Mouse (Mus musculus): ENCODE measurements at regions not wholly inside any gene's neighbourhood (a gene's known extent, or its start where the extent isn't known, plus 50 kb on each side); places are given as distances from the start of the nearest gene placed in this dataset.

DNA sequence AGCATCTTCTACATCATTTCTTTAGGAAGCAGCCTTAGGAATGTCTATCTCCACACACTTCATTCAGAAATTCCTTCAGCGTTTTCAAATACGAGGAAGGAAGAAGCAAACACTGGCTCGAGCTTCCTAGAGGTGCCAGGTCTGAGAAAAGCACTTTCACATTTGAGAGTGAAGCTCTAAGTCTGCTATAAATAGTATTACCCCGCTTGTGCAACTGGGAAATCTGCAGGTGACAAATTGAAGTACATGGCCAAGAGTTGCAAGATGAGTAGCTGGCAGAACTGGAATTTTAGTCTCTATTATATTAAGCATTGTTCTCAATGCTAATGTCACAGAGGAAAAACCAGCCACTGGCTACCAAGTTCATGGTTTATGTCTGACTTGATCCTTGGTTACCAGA lies 73.2 kb upstream of the Klf7 start:
- no peak overlapping the region for H3K4me3 ChIP-seq (replicated peaks)
- peaks cover 7% of the 10 kb centered on the region for H3K27me3 ChIP-seq (replicated peaks)
- H3K9me3 ChIP-seq: no peaks in the 10 kb centered on the region
- TF ChIP-seq FLI1 (IDR thresholded peaks at IDR 0.05; ENCODE audit: low read length) (no peak), GATA1 (IDR thresholded peaks at IDR 0.05; ENCODE audit: borderline replicate concordance, low read length) (no peak)
- H3K36me3 ChIP-seq (replicated peaks; ENCODE audit: low read length): no peaks in the 10 kb centered on the region
- H3K4me1 ChIP-seq: peaks cover 64% of the 10 kb centered on the region

DNA sequence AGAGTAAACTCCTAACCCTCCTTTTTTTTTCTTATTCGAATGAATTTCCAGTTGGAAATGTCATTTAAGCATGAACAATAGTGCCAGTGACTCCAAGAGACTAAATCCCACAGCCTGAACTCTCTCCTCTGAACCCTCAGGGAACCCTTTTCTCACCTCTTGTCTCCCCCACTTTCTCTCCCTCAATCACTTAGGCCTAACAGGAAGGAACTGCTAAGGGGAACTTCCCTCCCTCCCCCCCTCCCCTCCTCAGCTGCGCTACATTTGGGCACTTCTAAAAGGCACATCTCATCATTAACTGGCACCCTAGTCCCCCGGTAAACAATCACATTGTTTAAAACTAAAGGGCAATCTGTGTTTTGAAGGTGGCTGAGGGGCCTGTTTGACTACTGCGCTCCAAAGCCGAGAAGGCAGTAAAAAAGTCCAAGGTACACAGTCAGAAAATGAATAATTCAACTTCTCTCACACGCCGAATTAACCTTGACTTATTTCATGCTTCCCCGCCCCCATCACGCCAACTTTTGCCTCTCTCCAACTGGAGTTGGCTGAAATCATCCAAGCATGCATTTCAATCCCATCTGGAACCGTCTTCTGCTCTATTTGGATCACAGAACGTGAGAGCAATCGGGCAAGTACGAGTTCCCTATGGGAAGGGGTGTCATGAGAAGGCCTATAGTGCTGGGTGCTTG lies 71.2 kb upstream of the Klf7 start:
- Histone ChIP-seq H3K27me3 (replicated peaks) (peaks cover 2% of the 10 kb centered on the region), H3K9me3 (no peaks in the 10 kb centered on the region), H3K36me3 (replicated peaks; ENCODE audit: low read length) (no peaks in the 10 kb centered on the region), H3K4me3 (replicated peaks) (no peak overlapping the region), H3K4me1 (peaks cover 72% of the 10 kb centered on the region)
- TF ChIP-seq GATA1 (IDR thresholded peaks at IDR 0.05; ENCODE audit: borderline replicate concordance, low read length): no peak
- no peak for TF ChIP-seq FLI1 (IDR thresholded peaks at IDR 0.05; ENCODE audit: low read length)

DNA sequence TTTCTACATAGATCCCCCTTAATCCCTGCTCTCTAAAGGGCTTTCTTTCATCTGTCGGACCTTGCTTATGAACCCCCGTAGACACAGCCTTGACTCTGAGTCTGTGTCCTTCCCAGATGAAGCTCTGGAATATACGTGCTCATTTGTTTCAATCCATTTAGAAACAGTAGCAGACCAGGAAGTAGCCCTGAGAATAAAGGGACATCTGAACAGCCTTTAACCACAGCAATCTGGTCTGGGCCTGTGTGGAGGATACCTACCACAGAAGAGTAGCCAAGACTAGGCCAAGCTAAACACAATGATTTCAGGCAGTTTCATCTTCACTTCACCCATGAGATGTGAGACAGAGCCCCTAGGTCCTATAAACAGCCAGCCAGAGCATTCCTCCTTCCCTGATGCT lies 70.7 kb upstream of the Klf7 start:
- H3K4me3 ChIP-seq (replicated peaks): no peak overlapping the region
- no peak for TF ChIP-seq FLI1 (IDR thresholded peaks at IDR 0.05; ENCODE audit: low read length)
- TF ChIP-seq GATA1 (IDR thresholded peaks at IDR 0.05; ENCODE audit: borderline replicate concordance, low read length): no peak
- peaks cover 71% of the 10 kb centered on the region for H3K4me1 ChIP-seq
- peaks cover 2% of the 10 kb centered on the region for H3K27me3 ChIP-seq (replicated peaks)
- no peaks in the 10 kb centered on the region for H3K9me3 ChIP-seq
- no peaks in the 10 kb centered on the region for H3K36me3 ChIP-seq (replicated peaks; ENCODE audit: low read length)

DNA sequence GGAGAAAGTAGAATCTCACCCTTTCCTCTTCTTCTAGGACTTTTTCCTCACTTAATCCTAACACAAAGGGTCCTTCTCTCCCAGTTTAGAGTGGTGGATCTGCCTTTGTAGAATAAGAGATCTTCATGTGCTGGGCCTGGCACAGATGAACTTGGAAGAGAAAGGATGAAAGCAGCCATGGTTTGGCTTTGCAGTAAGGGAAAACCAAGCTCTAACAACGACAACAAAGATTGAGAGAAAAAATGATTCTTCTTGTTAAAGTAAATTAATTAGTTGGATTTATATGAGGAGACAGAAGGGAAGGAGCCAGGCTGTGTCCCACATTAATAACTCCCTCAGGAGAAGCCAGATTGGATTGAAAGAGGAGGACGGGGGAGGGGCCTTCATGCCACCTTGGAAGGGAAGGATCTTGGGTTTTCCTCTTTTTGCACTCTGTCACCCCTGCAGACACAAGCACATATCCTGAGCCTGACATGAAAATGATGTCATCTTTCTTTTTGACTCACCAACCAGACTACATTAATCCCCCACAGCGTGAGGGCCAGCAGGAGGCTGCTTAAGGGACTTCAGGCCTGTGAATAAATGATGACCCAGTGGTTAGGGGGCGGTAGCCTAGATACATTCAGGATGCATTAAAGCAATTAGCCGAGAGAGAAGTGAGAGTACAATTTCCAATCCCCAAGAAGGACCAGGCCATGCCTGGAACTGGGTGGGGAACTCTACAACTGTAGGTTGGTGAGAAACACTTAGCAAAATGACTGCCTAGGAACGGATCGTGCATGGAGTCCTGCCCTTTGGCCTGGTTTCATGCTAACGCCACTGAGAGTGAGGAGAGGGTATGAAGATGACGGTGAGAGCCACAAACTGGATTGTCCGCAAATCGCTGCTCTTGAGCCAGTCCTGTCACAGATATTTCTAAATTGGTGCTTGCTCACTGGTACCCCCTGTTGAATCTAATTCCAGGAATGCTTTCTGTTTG lies 69.4 kb upstream of the Klf7 start:
- H3K27me3 ChIP-seq (replicated peaks): peaks cover 2% of the 10 kb centered on the region
- H3K9me3 ChIP-seq: no peaks in the 10 kb centered on the region
- H3K4me1 ChIP-seq: peaks cover 71% of the 10 kb centered on the region
- no peaks in the 10 kb centered on the region for H3K36me3 ChIP-seq (replicated peaks; ENCODE audit: low read length)
- H3K4me3 ChIP-seq (replicated peaks): no peak overlapping the region
- TF ChIP-seq GATA1 (IDR thresholded peaks at IDR 0.05; ENCODE audit: borderline replicate concordance, low read length): no peak
- TF ChIP-seq FLI1 (IDR thresholded peaks at IDR 0.05; ENCODE audit: low read length): no peak

DNA sequence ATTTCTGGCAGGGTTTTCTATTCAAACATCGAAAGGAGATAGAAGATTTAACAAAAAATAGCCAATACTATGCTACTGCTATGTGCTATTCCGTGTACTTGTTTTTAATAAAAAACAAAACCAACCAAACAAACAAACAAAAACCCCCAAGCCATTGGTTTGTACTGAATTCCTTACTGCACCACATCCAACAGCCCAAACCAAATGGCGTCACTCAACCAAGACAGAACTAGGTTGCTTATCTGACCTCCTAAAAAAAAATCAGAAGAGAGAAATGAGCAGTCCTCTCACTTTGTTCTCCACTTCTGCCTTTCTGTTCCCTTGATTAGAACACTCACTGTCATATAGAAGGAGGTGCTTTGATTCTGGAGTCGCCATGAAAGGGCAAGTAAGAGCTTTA lies 68.6 kb upstream of the Klf7 start:
- Histone ChIP-seq H3K4me3 (replicated peaks) (no peak overlapping the region), H3K27me3 (replicated peaks) (no peaks in the 10 kb centered on the region)

DNA sequence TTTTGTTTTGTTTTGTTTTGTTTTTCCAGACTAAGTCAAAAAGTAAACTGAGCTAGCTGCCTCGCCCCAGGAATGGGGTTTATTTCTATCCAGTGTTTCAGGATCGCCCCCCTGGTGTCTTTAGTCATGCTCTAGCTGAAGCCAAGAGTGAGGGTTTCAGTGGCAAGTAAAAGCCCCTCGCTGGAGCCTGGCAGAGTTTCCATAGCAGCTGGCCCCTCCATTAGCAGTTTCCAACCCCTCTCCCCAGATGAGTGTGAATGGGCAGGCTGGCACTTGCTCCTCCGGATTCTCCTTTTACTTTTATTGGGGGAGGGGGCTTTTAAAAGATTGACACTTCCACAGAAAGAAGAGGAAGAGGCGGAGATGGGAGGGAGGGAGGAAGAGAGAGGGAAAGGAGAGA lies 68.0 kb upstream of the Klf7 start:
- no peaks in the 10 kb centered on the region for H3K36me3 ChIP-seq (replicated peaks; ENCODE audit: low read length)
- H3K4me1 ChIP-seq: peaks cover 60% of the 10 kb centered on the region
- H3K9me3 ChIP-seq: no peaks in the 10 kb centered on the region
- no peaks in the 10 kb centered on the region for H3K27me3 ChIP-seq (replicated peaks)
- no peak overlapping the region for H3K4me3 ChIP-seq (replicated peaks)
- TF ChIP-seq FLI1 (IDR thresholded peaks at IDR 0.05; ENCODE audit: low read length) (no peak), GATA1 (IDR thresholded peaks at IDR 0.05; ENCODE audit: borderline replicate concordance, low read length) (no peak)

More for the DNA sequence above, 68.6 kb upstream of the Klf7 start:
- H3K9me3 ChIP-seq: no peaks in the 10 kb centered on the region
- peaks cover 66% of the 10 kb centered on the region for H3K4me1 ChIP-seq
- no peaks in the 10 kb centered on the region for H3K36me3 ChIP-seq (replicated peaks; ENCODE audit: low read length)
- TF ChIP-seq FLI1 (IDR thresholded peaks at IDR 0.05; ENCODE audit: low read length) (no peak), GATA1 (IDR thresholded peaks at IDR 0.05; ENCODE audit: borderline replicate concordance, low read length) (no peak)

DNA sequence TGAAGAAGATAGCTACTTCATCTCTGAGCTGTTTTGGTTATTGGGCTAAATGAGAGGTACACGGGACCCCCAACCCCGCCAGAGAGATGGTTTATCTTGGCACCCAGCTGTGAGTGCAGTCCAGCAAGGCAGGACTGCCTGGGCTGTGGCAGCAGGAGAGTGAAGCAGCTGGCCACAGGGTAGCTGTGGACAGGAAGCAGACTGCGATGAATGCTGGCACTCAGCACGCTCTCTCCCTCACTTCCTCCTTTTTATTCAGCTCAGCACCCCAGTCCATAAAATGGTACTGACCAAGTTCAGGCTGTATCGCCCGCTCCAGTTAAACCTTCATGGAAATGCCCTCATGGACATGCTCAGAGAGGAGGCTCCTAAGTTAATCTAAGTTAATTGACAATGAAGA lies 67.4 kb upstream of the Klf7 start:
- peaks cover 54% of the 10 kb centered on the region for H3K4me1 ChIP-seq
- no peak for TF ChIP-seq FLI1 (IDR thresholded peaks at IDR 0.05; ENCODE audit: low read length)
- TF ChIP-seq GATA1 (IDR thresholded peaks at IDR 0.05; ENCODE audit: borderline replicate concordance, low read length): no peak
- H3K4me3 ChIP-seq (replicated peaks): peak overlapping the region; percentile 88
- no peaks in the 10 kb centered on the region for H3K27me3 ChIP-seq (replicated peaks)
- no peaks in the 10 kb centered on the region for H3K9me3 ChIP-seq
- no peaks in the 10 kb centered on the region for H3K36me3 ChIP-seq (replicated peaks; ENCODE audit: low read length)

DNA sequence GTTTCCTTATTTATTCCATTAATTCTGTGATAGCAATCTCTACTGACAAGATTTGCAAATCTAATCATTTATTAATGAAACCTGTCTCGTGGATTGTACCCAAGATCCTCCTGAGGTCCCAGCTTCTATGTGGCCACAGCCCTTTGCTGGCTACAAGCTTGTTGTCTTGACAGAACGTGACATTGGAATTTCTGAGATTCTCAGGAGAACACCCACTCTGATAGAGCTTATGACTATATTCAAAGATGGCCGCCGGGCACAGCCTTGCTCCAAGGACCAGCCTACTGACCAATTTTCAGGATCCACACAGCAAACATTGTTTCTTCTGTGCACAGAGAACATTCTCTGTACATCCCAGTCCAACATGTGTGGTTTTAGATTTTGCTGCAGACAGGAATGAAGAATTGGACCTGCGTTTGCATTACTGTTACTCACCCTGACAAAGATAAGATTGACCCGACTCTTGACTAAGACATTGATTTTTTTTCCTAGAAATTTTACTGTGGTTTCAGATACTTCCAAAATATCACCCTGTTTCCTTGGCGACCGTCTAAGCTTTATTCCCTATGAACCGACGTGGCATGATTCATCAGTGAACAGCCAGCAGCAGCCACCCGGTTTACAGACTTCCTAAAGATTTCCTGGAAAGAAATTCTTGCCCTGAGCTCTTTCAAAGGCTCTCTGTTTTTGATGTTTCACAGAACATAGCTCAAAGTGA lies 65.9 kb upstream of the Klf7 start:
- H3K36me3 ChIP-seq (replicated peaks; ENCODE audit: low read length): no peaks in the 10 kb centered on the region
- H3K27me3 ChIP-seq (replicated peaks): no peaks in the 10 kb centered on the region
- H3K4me1 ChIP-seq: peaks cover 38% of the 10 kb centered on the region
- TF ChIP-seq FLI1 (IDR thresholded peaks at IDR 0.05; ENCODE audit: low read length) (no peak), GATA1 (IDR thresholded peaks at IDR 0.05; ENCODE audit: borderline replicate concordance, low read length) (no peak)
- no peaks in the 10 kb centered on the region for H3K9me3 ChIP-seq
- H3K4me3 ChIP-seq (replicated peaks): no peak overlapping the region

DNA sequence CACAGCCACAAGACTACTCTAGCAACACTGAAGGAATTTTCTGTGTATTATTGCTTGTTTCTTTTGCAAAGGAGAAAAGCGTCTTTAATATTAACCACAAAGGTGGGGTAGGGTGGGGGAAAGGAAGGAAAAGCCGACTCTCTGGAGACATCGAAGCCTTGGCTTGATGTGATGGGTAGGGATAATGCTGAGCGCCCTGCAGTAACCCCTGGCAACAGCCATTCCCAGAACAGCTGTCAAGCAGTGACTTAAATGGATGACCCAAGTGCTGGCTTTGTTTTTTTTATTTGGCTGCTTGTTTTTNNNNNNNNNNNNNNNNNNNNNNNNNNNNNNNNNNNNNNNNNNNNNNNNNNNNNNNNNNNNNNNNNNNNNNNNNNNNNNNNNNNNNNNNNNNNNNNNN lies 51.6 kb upstream of the Klf7 start:
- no peak overlapping the region for H3K4me3 ChIP-seq (replicated peaks)
- peaks cover 3% of the 10 kb centered on the region for H3K27me3 ChIP-seq (replicated peaks)
- H3K4me1 ChIP-seq: no peaks in the 10 kb centered on the region
- TF ChIP-seq FLI1 (IDR thresholded peaks at IDR 0.05; ENCODE audit: low read length): no peak
- no peak for TF ChIP-seq GATA1 (IDR thresholded peaks at IDR 0.05; ENCODE audit: borderline replicate concordance, low read length)
- no peaks in the 10 kb centered on the region for H3K9me3 ChIP-seq
- no peaks in the 10 kb centered on the region for H3K36me3 ChIP-seq (replicated peaks; ENCODE audit: low read length)
